Mouse (Mus musculus): ENCODE data around the gene Zfp637. TPM values are rescaled to one million over a fixed set of nuclear protein-coding genes. Genes with fewer than 3 reads are reported as not detected.
"Not testable (repeated sequence)": the region's sequence is repeated elsewhere in the genome, so short reads cannot be mapped to it uniquely, and the experiment has no call there.

Gene Zfp637
- polyA plus RNA-seq, 1 experiment from 2014 or later, result 58.9 TPM

GRCm38 (mm10) chr6:117825369-117825768 is 15.6 kb upstream of the Zfp637 start:
- ATAC-seq (ENCODE audit: insufficient number of reproducible peaks, low FRiP score), result peak; percentile 36; the same call in 1 of the 2 replicates

GRCm38 (mm10) chr6:117828273-117828672 is 12.7 kb upstream of the Zfp637 start:
- Histone ChIP-seq H3K4me1 (replicated peaks) (no peaks in the 10 kb centered on the region), H3K4me3 (no peak overlapping the region), H3K27me3 (replicated peaks) (peaks cover 30% of the 10 kb centered on the region), H3K27ac (ENCODE audit: poor library complexity, severe bottlenecking) (no peak overlapping the region), H3K9me3 (replicated peaks) (no peaks in the 10 kb centered on the region), H3K9ac (no peak overlapping the region), H3K4me2 (no peak overlapping the region), H3K36me3 (no peaks in the 10 kb centered on the region)
- 19% methylated on average over 9 of the region's 9 CpGs for WGBS
- no peak for ATAC-seq (ENCODE audit: insufficient number of reproducible peaks, low FRiP score)

More at GRCm38 (mm10) chr6:117825369-117825768, 15.6 kb upstream of the Zfp637 start:
- no peaks in the 10 kb centered on the region for H3K4me1 ChIP-seq (replicated peaks)
- H3K4me3 ChIP-seq, result no peak overlapping the region
- 18% methylated on average over 4 of the region's 4 CpGs for WGBS
- no peak overlapping the region for H3K9ac ChIP-seq
- peaks cover 36% of the 10 kb centered on the region for H3K27me3 ChIP-seq (replicated peaks)
- H3K27ac ChIP-seq (ENCODE audit: poor library complexity, severe bottlenecking), result no peak overlapping the region
- H3K36me3 ChIP-seq, result no peaks in the 10 kb centered on the region
- H3K4me2 ChIP-seq, result no peak overlapping the region
- no peaks in the 10 kb centered on the region for H3K9me3 ChIP-seq (replicated peaks)

DNA sequence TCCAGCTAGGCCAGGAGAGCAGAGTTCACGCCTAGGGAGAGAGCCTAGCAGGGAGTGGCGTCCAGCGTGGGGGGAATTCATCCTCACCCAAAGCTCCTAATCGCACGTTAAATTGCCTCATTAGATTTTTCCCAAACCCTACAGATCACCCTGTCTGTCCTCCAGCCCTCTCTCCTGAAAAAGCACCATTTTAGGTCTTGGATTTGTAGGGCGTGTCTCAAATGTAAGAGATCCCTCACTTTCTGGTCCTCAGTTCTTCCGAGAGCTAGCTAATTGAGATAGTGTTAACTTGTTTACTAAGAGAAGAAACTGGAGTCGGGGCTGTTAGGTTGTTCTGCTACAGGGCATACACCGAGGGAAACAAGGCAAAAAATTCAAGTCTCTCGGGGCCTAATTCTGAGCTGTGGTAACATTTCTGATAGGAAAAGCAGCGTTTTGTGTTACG is 553 bp downstream of the Zfp637 start:
- no peaks in the 10 kb centered on the region for H3K9me3 ChIP-seq (replicated peaks)
- 0 out of 2 replicates have a peak, but pooled peaks have one; percentile 3 for ATAC-seq (ENCODE audit: insufficient number of reproducible peaks, low FRiP score)
- WGBS, result 11% methylated on average over 12 of the region's 12 CpGs
- H3K4me3 ChIP-seq, result peak overlapping the region; percentile 98
- H3K9ac ChIP-seq, result peak overlapping the region; percentile 99
- H3K4me2 ChIP-seq, result peak overlapping the region; percentile 78
- peaks cover 4% of the 10 kb centered on the region; the same call in 1 of the 2 replicates for H3K4me1 ChIP-seq (replicated peaks)
- peaks cover 33% of the 10 kb centered on the region for H3K36me3 ChIP-seq
- H3K27ac ChIP-seq (ENCODE audit: poor library complexity, severe bottlenecking), result peak overlapping the region; percentile 94
- no peaks in the 10 kb centered on the region for H3K27me3 ChIP-seq (replicated peaks)

DNA sequence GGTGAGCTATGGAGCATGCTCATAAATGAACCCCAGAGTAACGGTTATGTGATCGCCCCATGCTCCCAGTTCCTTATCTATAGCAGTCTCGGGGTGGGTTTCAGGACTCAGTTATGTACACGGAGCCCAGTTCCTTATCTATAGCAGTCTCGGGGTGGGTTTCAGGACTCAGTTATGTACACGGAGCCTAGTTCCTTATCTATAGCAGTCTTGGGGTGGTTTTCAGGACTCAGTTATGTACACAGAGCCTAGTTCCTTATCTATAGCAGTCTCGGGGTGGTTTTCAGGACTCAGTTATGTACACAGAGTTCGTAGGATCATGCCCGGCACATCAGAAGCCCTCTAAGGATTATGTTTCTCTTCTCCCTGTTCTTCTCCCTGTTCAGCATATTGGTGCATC is 3.6 kb downstream of the Zfp637 start:
- no peak for ATAC-seq (ENCODE audit: insufficient number of reproducible peaks, low FRiP score)
- 70% methylated on average over 9 of the region's 9 CpGs for WGBS
- peaks cover 4% of the 10 kb centered on the region; the same call in 1 of the 2 replicates for H3K4me1 ChIP-seq (replicated peaks)
- H3K27me3 ChIP-seq (replicated peaks), result no peaks in the 10 kb centered on the region
- no peak overlapping the region for H3K9ac ChIP-seq
- no peak overlapping the region for H3K4me3 ChIP-seq
- H3K9me3 ChIP-seq (replicated peaks), result no peaks in the 10 kb centered on the region
- no peak overlapping the region for H3K4me2 ChIP-seq
- peaks cover 55% of the 10 kb centered on the region for H3K36me3 ChIP-seq
- no peak overlapping the region for H3K27ac ChIP-seq (ENCODE audit: poor library complexity, severe bottlenecking)

DNA sequence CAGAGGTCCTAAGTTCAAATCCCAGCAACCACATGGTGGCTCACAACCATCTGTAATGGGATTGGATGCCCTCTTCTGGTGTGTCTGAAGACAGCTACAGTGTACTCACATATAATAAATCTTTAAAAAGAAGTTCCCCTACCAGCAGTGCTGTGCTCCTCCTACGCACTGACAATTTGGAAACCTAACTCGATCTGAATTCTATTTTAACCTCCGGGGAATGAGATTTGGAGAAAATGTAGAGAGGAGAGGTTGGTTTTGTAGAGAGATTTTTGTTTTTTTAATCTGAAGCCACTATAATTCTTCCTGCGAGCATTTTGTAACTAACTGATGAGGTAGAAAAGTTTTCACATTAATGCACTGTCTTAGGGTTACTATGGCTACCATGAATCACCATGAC is 5.7 kb downstream of the Zfp637 start:
- not testable (repeated sequence) for H3K4me3 ChIP-seq; H3K27me3 ChIP-seq (replicated peaks); H3K9me3 ChIP-seq (replicated peaks); H3K27ac ChIP-seq (ENCODE audit: poor library complexity, severe bottlenecking); H3K4me1 ChIP-seq (replicated peaks); ATAC-seq (ENCODE audit: insufficient number of reproducible peaks, low FRiP score); H3K4me2 ChIP-seq; H3K9ac ChIP-seq
- H3K36me3 ChIP-seq, result peaks cover 55% of the 10 kb centered on the region
- WGBS, result 96% methylated on average over 4 of the region's 4 CpGs

DNA sequence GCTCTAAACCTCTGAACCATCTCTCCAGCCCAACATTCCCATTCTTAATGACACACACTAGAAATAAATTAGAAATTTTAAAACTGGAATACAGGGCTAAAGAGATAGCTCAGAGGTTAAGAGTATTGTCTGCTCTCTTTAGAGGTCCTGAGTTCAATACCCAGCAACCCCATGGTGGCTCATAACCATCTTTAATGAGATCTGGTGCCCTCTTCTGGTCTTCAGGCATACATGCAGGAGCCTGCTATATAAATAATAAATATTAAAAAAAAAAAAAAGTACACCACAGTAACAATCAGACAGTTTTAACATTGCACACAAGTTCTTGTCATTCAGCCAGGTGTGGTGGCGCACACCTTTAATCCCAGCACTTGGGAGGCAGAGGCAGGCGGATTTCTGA is 6.8 kb downstream of the Zfp637 start:
- Histone ChIP-seq H3K4me2 (no peak overlapping the region), H3K9me3 (replicated peaks) (no peaks in the 10 kb centered on the region), H3K27me3 (replicated peaks) (no peaks in the 10 kb centered on the region), H3K36me3 (peaks cover 55% of the 10 kb centered on the region), H3K4me3 (no peak overlapping the region), H3K9ac (no peak overlapping the region), H3K27ac (ENCODE audit: poor library complexity, severe bottlenecking) (no peak overlapping the region), H3K4me1 (replicated peaks) (no peaks in the 10 kb centered on the region)
- 88% methylated on average over 2 of the region's 2 CpGs for WGBS
- ATAC-seq (ENCODE audit: insufficient number of reproducible peaks, low FRiP score), result no peak

- WGBS, result 70% methylated on average over 5 of the region's 5 CpGs
- H3K4me3 ChIP-seq, result no peak overlapping the region
- no peak overlapping the region for H3K27ac ChIP-seq (ENCODE audit: poor library complexity, severe bottlenecking)
- H3K9me3 ChIP-seq (replicated peaks), result no peaks in the 10 kb centered on the region
- no peaks in the 10 kb centered on the region for H3K4me1 ChIP-seq (replicated peaks)
- H3K36me3 ChIP-seq, result peaks cover 51% of the 10 kb centered on the region
- H3K4me2 ChIP-seq, result no peak overlapping the region
- no peak overlapping the region for H3K9ac ChIP-seq
- no peaks in the 10 kb centered on the region for H3K27me3 ChIP-seq (replicated peaks)
- no peak for ATAC-seq (ENCODE audit: insufficient number of reproducible peaks, low FRiP score)
Observed at GRCm38 (mm10) chr6:117848577-117848976, 7.6 kb downstream of the Zfp637 start.

DNA sequence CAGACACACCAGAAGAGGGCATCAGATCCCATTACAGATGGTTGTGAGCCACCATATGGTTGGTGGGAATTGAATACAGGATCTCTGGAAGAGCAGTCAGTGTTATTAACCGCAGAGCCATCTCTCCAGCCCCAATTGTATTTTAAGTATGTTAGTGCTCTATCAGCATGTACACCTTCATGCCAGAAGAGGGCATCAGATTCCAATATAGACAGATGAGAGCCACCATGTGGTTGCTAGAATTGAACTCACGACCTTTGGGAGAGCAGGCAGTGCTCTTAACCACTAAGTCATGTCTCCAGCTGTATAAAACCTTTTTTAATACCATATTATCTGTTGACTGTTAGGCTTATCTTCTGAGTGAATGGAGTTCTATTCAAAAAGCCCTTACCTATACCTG is 10.8 kb downstream of the Zfp637 start:
- no peak overlapping the region for H3K4me2 ChIP-seq
- H3K9ac ChIP-seq, result no peak overlapping the region
- no peak overlapping the region for H3K4me3 ChIP-seq
- no peak for ATAC-seq (ENCODE audit: insufficient number of reproducible peaks, low FRiP score)
- H3K36me3 ChIP-seq, result peaks cover 20% of the 10 kb centered on the region
- WGBS, result 66% methylated on average over 2 of the region's 2 CpGs
- H3K27me3 ChIP-seq (replicated peaks), result no peaks in the 10 kb centered on the region
- no peak overlapping the region for H3K27ac ChIP-seq (ENCODE audit: poor library complexity, severe bottlenecking)
- no peaks in the 10 kb centered on the region for H3K4me1 ChIP-seq (replicated peaks)
- H3K9me3 ChIP-seq (replicated peaks), result no peaks in the 10 kb centered on the region

- H3K4me3 ChIP-seq, result no peak overlapping the region
Observed at GRCm38 (mm10) chr6:117857990-117858389, 17.0 kb downstream of the Zfp637 start.

DNA sequence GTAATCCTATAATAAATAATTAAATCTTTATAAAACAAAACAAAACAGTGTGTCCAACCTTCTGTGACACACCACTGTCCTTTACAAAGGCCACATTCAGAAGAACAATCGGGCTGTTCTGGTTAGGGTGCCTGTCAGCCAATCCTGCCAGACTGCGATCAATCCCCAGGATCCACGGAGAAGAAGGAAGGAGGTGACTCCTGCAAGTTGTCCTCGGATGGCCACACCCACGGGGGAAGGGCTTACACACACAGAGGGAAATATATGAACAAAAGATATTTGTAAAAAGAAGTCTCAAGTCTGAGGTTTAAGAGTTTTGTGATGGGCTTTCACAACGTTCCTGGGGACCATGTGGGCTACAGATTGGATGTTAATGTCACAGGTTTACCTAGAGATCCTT is 20.9 kb downstream of the Zfp637 start, which contains the start of gene Zfp239:
Gene Zfp239, plus strand, starts transcription at position 253 of the 400 bp plus-strand sequence.
- H3K9ac ChIP-seq, result peak within 1 kb of the TSS; percentile 68
- 0 out of 2 replicates have a peak, but pooled peaks cover 4% of the 10 kb centered on the region for H3K4me1 ChIP-seq (replicated peaks)
- H3K4me3 ChIP-seq, result peak within 1 kb of the TSS; percentile 83
- peak within 1 kb of the TSS; percentile 98 for H3K4me2 ChIP-seq
- H3K9me3 ChIP-seq (replicated peaks), result no peaks in the 10 kb centered on the region
- WGBS, result 56% methylated on average over 6 of the region's 6 CpGs
- no peak within 1 kb of the TSS for H3K27ac ChIP-seq (ENCODE audit: poor library complexity, severe bottlenecking)
- H3K36me3 ChIP-seq, result no peaks in the 10 kb centered on the region
- no peak for ATAC-seq (ENCODE audit: insufficient number of reproducible peaks, low FRiP score)
- no peaks in the 10 kb centered on the region for H3K27me3 ChIP-seq (replicated peaks)

More at GRCm38 (mm10) chr6:117857990-117858389, 17.0 kb downstream of the Zfp637 start:
- H3K9ac ChIP-seq, result no peak overlapping the region
- no peak overlapping the region for H3K27ac ChIP-seq (ENCODE audit: poor library complexity, severe bottlenecking)
- H3K4me2 ChIP-seq, result no peak overlapping the region
- no peaks in the 10 kb centered on the region for H3K27me3 ChIP-seq (replicated peaks)
- no peaks in the 10 kb centered on the region for H3K4me1 ChIP-seq (replicated peaks)
- H3K9me3 ChIP-seq (replicated peaks), result no peaks in the 10 kb centered on the region
- WGBS, result 69% methylated on average over 1 of the region's 1 CpGs
- no peaks in the 10 kb centered on the region for H3K36me3 ChIP-seq
- ATAC-seq (ENCODE audit: insufficient number of reproducible peaks, low FRiP score), result no peak

DNA sequence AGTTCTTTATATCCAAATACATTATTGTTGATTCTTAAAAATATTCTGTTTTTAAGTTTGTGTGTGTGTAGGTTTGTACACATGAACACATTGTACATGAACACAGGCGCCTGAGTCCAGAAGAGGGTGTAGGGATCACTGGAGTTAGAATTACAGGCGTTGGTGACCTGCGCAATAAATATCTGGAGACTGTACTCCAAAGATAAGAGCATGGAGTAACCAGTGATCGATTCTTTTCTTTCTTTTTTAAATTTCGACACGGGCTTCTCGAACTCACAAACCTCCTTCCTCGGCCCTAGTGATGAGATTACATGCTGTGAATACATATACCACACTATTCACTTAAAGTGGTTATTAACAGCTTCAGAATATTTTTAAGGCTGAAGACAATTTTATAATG is 21.5 kb downstream of the Zfp637 start:
- no peaks in the 10 kb centered on the region for H3K9me3 ChIP-seq (replicated peaks)
- no peak overlapping the region for H3K27ac ChIP-seq (ENCODE audit: poor library complexity, severe bottlenecking)
- no peak overlapping the region for H3K9ac ChIP-seq
- H3K4me1 ChIP-seq (replicated peaks), result 0 out of 2 replicates have a peak, but pooled peaks cover 4% of the 10 kb centered on the region
- H3K4me3 ChIP-seq, result peak overlapping the region; percentile 83
- ATAC-seq (ENCODE audit: insufficient number of reproducible peaks, low FRiP score), result no peak
- H3K36me3 ChIP-seq, result no peaks in the 10 kb centered on the region
- 68% methylated on average over 8 of the region's 8 CpGs for WGBS
- H3K27me3 ChIP-seq (replicated peaks), result no peaks in the 10 kb centered on the region
- H3K4me2 ChIP-seq, result peak overlapping the region; percentile 98
